Mouse (Mus musculus): ENCODE data around the gene 1700020A23Rik. TPM values are rescaled to one million over a fixed set of nuclear protein-coding genes. Genes with fewer than 3 reads are reported as not detected.

The 1700020A23Rik gene
- total RNA-seq (2023): not detected in 4 replicates

DNA sequence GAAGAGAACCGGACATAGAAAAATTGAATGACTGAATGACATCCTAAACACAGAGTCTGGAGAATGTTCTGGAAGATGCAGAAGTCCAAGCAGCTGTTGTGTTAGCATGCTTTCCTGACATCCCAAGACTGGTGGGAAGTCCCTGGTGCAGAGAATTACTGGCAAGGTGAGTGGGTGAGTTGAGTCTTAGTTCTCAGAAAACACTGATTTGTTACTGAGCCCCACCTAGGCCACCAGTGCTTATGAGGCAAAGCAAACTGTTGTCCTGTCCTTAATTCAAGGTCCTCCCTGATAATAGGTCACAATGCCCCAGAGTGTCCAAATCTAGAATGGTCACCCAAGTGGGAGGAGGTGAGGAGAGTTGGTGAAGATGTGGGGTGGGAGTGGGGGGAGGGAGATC, at the start of gene 1700020A23Rik, which contains the start of gene Gm28372:
Gene 1700020A23Rik (plus strand): TSS at position 321 of the 400 bp plus-strand sequence.
Gene Gm28372 (plus strand): TSS at position 301 of the 400 bp plus-strand sequence.

DNA sequence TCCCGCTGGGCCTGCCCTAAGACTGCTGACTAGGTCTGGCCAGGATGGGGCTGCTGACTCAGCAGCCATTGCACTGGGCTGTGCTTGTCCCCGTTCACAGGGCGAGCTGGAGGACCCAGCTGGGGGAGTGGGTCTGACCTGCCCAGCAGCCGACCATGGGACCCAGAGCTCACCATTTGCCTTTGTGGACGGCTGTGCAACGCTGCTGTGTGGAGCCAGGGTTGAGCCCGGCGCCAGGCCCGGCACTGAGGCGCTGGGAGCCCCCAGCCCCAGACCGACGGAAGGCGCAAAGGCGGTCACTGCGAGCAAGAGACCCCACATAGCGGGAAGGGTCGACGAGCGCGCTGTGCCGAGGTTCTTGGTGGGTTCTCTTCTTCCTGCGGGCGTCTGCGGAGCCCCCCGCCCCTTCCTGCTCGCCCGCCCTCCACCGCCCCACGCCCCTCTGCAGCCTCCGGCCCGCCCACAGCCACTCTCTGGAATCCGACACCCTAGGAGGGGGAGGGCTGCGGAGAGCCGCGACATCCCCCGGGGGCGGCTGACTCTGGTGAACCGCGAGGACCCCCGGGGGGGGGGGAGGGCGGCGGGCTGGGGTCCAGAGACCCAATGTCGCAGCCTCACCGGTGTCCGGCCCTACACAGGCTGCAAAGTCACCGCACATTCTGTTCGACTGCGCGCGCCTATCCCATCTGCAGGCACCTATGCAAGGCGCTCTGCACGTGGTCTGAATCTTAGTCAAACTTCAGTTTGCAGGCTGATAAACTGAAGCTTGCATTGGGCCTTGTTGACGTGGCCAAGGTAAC, 7.7 kb upstream of the 1700020A23Rik start, which contains the start of gene Cpxm1:
Gene Cpxm1 (minus strand): TSS at position 389 of the 800 bp plus-strand sequence.

DNA sequence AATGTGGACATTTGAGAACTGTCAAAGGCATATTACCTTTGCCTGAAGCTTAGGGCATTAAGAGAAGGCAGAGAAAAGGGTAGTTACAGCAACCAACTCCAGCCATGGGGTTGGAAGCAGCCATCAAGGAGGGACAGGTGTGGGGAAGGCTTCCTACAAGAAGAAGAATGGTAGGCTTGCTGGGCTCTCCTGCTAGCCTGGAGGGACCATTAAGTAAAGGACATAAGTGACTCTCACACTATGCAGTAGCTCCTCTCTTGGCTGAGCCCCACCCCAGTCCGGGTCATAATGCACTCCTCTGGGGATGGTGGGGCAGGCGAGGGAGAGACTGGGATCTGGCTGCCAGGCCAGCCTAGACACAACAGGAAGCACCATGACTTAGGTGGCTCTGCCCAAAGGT, 1.1 kb downstream of the 1700020A23Rik start, which contains the start of gene Tmem239:
Gene Tmem239 (plus strand): TSS at position 301 of the 400 bp plus-strand sequence.

DNA sequence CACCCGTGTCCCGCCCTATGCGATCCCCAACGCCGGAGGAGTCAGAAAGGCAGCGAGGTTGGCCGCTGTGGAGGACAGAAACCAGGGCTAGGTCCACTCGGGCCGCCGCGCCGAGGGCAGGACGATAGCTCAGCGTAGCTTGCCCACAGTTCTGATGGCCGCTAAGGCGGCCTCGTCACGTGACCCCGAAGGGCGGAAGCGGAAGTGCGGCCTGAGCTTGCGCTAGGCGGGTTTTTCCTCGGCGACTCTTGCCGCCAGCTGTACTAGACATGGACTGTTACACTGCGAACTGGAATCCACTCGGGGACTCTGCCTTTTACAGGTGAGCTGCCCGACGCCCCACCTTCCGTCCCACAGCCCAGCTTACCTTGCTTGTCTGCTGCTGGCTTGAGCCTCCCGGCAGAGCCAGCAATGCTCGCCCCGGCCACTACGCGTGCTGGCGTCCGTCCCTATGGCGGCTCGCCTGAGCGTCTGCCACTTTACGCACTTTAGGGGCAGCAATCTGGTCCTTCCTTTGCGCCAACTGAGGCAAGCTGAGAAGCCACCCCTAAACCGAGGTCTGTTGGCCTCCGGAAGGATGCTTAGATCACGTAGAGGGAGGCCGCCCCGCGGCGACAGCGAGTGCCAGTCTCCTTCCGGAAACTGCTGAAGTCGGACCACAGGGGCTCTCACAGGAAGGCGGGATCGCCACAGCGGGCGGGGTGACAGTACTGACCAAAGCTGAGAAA, 19.2 kb downstream of the 1700020A23Rik start, which contains the start of the genes Vps16 and Pced1a:
Gene Vps16 (plus strand): TSS at position 214 of the 728 bp plus-strand sequence.
Gene Pced1a (minus strand): TSS at position 576 of the 728 bp plus-strand sequence.

DNA sequence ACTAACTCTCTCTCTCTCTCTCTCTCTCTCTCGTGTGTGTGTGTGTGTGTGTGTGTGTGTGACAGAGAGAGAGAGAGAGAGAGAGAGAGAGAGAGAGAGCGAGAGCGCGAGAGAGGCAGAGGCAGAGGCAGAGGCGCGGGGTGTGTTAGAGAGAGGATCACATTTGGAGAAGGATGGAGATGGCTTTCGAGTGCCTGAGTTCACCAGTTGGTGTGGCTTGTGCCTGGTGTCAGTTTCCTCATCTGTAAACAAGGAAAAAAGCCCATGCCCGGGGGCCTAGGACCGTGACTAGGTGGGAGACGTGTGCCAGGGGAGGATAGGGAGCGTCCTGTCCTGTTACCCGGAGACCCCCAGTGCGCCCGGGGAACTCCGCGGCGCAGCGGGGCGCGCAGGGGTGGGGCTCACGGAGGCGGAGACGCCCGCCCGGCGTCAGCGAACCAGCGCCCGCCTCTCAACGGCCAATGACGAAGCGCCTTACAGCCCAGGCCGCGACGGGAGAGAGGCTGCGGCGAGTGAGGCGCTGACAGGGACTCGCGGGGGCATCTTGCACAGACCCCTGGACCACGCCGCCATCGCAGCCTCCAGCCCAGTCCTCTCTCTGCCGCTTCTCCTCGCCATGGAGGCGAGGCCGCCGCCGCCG, 44.9 kb downstream of the 1700020A23Rik start, which contains the start of gene Ptpra:
Gene Ptpra (plus strand): TSS at position 485 of the 640 bp plus-strand sequence.

Other genes with a start within 250 kb of the 1700020A23Rik start
- gene Snrpb, start 225.9 kb upstream of the 1700020A23Rik start, total RNA-seq (2023): 170 to 185 TPM (median 178 TPM) in 4 replicates
- gene Tmc2, start 210.1 kb upstream of the 1700020A23Rik start, total RNA-seq (2023): not detected in 4 replicates
- 312 to 373 TPM (median 325 TPM) in 4 replicates for gene Nop56, start 130.8 kb upstream of the 1700020A23Rik start, total RNA-seq (2023)
- 118 to 131 TPM (median 124 TPM) in 4 replicates for gene Idh3b, start 120.7 kb upstream of the 1700020A23Rik start, total RNA-seq (2023)
- gene Ebf4, start 110.1 kb upstream of the 1700020A23Rik start, total RNA-seq (2023): not detected in 4 replicates
- gene Cpxm1, start 7.7 kb upstream of the 1700020A23Rik start, total RNA-seq (2023): 0.63 to 1.1 TPM (median 0.69 TPM) in 3 of 4 replicates, not detected in the other
- not detected in 4 replicates for gene Gm28372, start within 50 bp of the 1700020A23Rik start, total RNA-seq (2023)
- gene Tmem239, start 1.2 kb downstream of the 1700020A23Rik start, total RNA-seq (2023): not detected in 4 replicates
- 142 to 168 TPM (median 153 TPM) in 4 replicates for gene Vps16, start 19.1 kb downstream of the 1700020A23Rik start, total RNA-seq (2023)
- 16.8 to 23.0 TPM (median 19.8 TPM) in 4 replicates for gene Pced1a, start 19.4 kb downstream of the 1700020A23Rik start, total RNA-seq (2023)
- gene Ptpra, start 45.0 kb downstream of the 1700020A23Rik start, total RNA-seq (2023): 101 to 107 TPM (median 104 TPM) in 4 replicates
- gene Mrps26, start 158.5 kb downstream of the 1700020A23Rik start, total RNA-seq (2023): 45.9 to 57.9 TPM (median 48.6 TPM) in 4 replicates
- not detected in 4 replicates for gene Oxt, start 170.9 kb downstream of the 1700020A23Rik start, total RNA-seq (2023)
- gene Avp, start 177.3 kb downstream of the 1700020A23Rik start, total RNA-seq (2023): not detected in 4 replicates
- 5.9 to 7.6 TPM (median 6.6 TPM) in 4 replicates for gene Fastkd5, start 224.8 kb downstream of the 1700020A23Rik start, total RNA-seq (2023)
- 4.9 to 6.1 TPM (median 5.8 TPM) in 4 replicates for gene Ubox5, start 224.8 kb downstream of the 1700020A23Rik start, total RNA-seq (2023)
- 5.5 to 7.6 TPM (median 6.1 TPM) in 4 replicates for gene Lzts3, start 237.5 kb downstream of the 1700020A23Rik start, total RNA-seq (2023)